Mouse (Mus musculus): Measurements from ENCODE around the gene Luzp2. TPM values are rescaled to one million over a fixed set of nuclear protein-coding genes. Genes with fewer than 3 reads are reported as not detected.

Gene Luzp2
- total and polyA plus RNA-seq, 2 experiments from 2014 or later = 48.9 to 69.2 TPM

GRCm38 (mm10) chr7:54845875-54846691 is 10.8 kb downstream of the Luzp2 start:
- TF ChIP-seq CTCF (IDR thresholded peaks at IDR 0.05; ENCODE audit: low read depth) = peak; percentile 76
- 65% methylated on average over 8 of the region's 8 CpGs for WGBS
- no peaks in the 10 kb centered on the region for H3K4me1 ChIP-seq (ENCODE audit: insufficient read depth)
- H3K27me3 ChIP-seq (ENCODE audit: insufficient read depth, low read length) = no peaks in the 10 kb centered on the region
- no peak overlapping the region for H3K27ac ChIP-seq (ENCODE audit: low read depth, low read length)
- DNase-seq (peak; percentile 64), ATAC-seq (peak; percentile 53)
- H3K4me3 ChIP-seq (ENCODE audit: low read depth, low read length) = no peak overlapping the region
- H3K4me2 ChIP-seq (ENCODE audit: low read depth) = no peak overlapping the region
- no peaks in the 10 kb centered on the region for H3K9me3 ChIP-seq (ENCODE audit: low read length)
- no peaks in the 10 kb centered on the region for H3K36me3 ChIP-seq (ENCODE audit: insufficient read depth)
- no peak overlapping the region for H3K9ac ChIP-seq

GRCm38 (mm10) chr7:54846692-54847020 is 11.4 kb downstream of the Luzp2 start:
- WGBS = 44% methylated on average over 2 of the region's 2 CpGs

GRCm38 (mm10) chr7:54852860-54853259 is 17.6 kb downstream of the Luzp2 start:
- no peak for ATAC-seq
- no peak overlapping the region for H3K9ac ChIP-seq
- H3K36me3 ChIP-seq (ENCODE audit: insufficient read depth) = no peaks in the 10 kb centered on the region
- TF ChIP-seq CTCF (IDR thresholded peaks at IDR 0.05; ENCODE audit: low read depth) = no peak
- no peaks in the 10 kb centered on the region for H3K27me3 ChIP-seq (ENCODE audit: insufficient read depth, low read length)
- H3K4me3 ChIP-seq (ENCODE audit: low read depth, low read length) = no peak overlapping the region
- H3K27ac ChIP-seq (ENCODE audit: low read depth, low read length) = no peak overlapping the region
- H3K9me3 ChIP-seq (ENCODE audit: low read length) = no peaks in the 10 kb centered on the region
- H3K4me2 ChIP-seq (ENCODE audit: low read depth) = no peak overlapping the region
- 90% methylated on average over 1 of the region's 1 CpGs for WGBS
- no peaks in the 10 kb centered on the region for H3K4me1 ChIP-seq (ENCODE audit: insufficient read depth)
- no peak for DNase-seq

More at GRCm38 (mm10) chr7:54846692-54847020, 11.4 kb downstream of the Luzp2 start:
- no peaks in the 10 kb centered on the region for H3K9me3 ChIP-seq (ENCODE audit: low read length)
- TF ChIP-seq CTCF (IDR thresholded peaks at IDR 0.05; ENCODE audit: low read depth) = no peak
- DNase-seq (no peak), ATAC-seq (no peak)
- H3K27ac ChIP-seq (ENCODE audit: low read depth, low read length) = no peak overlapping the region
- H3K4me1 ChIP-seq (ENCODE audit: insufficient read depth) = no peaks in the 10 kb centered on the region
- no peak overlapping the region for H3K4me2 ChIP-seq (ENCODE audit: low read depth)
- no peak overlapping the region for H3K4me3 ChIP-seq (ENCODE audit: low read depth, low read length)
- H3K36me3 ChIP-seq (ENCODE audit: insufficient read depth) = no peaks in the 10 kb centered on the region
- no peaks in the 10 kb centered on the region for H3K27me3 ChIP-seq (ENCODE audit: insufficient read depth, low read length)
- H3K9ac ChIP-seq = no peak overlapping the region

- no peak overlapping the region for H3K27ac ChIP-seq (ENCODE audit: low read depth, low read length)
- ATAC-seq = peak; percentile 51
- H3K36me3 ChIP-seq (ENCODE audit: insufficient read depth) = no peaks in the 10 kb centered on the region
- no peak overlapping the region for H3K4me3 ChIP-seq (ENCODE audit: low read depth, low read length)
- H3K9ac ChIP-seq = no peak overlapping the region
- TF ChIP-seq CTCF (IDR thresholded peaks at IDR 0.05; ENCODE audit: low read depth) = no peak
- 24% methylated on average over 11 of the region's 11 CpGs for WGBS
- no peak overlapping the region for H3K4me2 ChIP-seq (ENCODE audit: low read depth)
- no peaks in the 10 kb centered on the region for H3K27me3 ChIP-seq (ENCODE audit: insufficient read depth, low read length)
- no peaks in the 10 kb centered on the region for H3K9me3 ChIP-seq (ENCODE audit: low read length)
- H3K4me1 ChIP-seq (ENCODE audit: insufficient read depth) = no peaks in the 10 kb centered on the region
- DNase-seq = no peak
Observed at GRCm38 (mm10) chr7:54861230-54861856, 26.0 kb downstream of the Luzp2 start.

GRCm38 (mm10) chr7:54878928-54879644 is 43.8 kb downstream of the Luzp2 start:
- WGBS = 90% methylated on average over 4 of the region's 4 CpGs
- ATAC-seq = no peak
- TF ChIP-seq CTCF (IDR thresholded peaks at IDR 0.05; ENCODE audit: low read depth) = no peak

GRCm38 (mm10) chr7:54893709-54894627 is 58.7 kb downstream of the Luzp2 start:
- Histone ChIP-seq H3K27ac (ENCODE audit: low read depth, low read length) (no peak overlapping the region), H3K27me3 (ENCODE audit: insufficient read depth, low read length) (no peaks in the 10 kb centered on the region), H3K4me3 (ENCODE audit: low read depth, low read length) (no peak overlapping the region), H3K4me1 (ENCODE audit: insufficient read depth) (no peaks in the 10 kb centered on the region), H3K36me3 (ENCODE audit: insufficient read depth) (no peaks in the 10 kb centered on the region), H3K9me3 (ENCODE audit: low read length) (no peaks in the 10 kb centered on the region), H3K9ac (no peak overlapping the region), H3K4me2 (ENCODE audit: low read depth) (no peak overlapping the region)
- ATAC-seq (peak; percentile 27; the same call in 1 of the 2 replicates), DNase-seq (no peak)
- no peak for TF ChIP-seq CTCF (IDR thresholded peaks at IDR 0.05; ENCODE audit: low read depth)
- WGBS = 20% methylated on average over 3 of the region's 3 CpGs

More at GRCm38 (mm10) chr7:54878928-54879644, 43.8 kb downstream of the Luzp2 start:
- H3K4me1 ChIP-seq (ENCODE audit: insufficient read depth) = no peaks in the 10 kb centered on the region
- H3K36me3 ChIP-seq (ENCODE audit: insufficient read depth) = no peaks in the 10 kb centered on the region
- H3K9ac ChIP-seq = no peak overlapping the region
- H3K27ac ChIP-seq (ENCODE audit: low read depth, low read length) = no peak overlapping the region
- H3K4me2 ChIP-seq (ENCODE audit: low read depth) = no peak overlapping the region
- no peak for DNase-seq
- H3K9me3 ChIP-seq (ENCODE audit: low read length) = no peaks in the 10 kb centered on the region
- no peak overlapping the region for H3K4me3 ChIP-seq (ENCODE audit: low read depth, low read length)
- H3K27me3 ChIP-seq (ENCODE audit: insufficient read depth, low read length) = no peaks in the 10 kb centered on the region
